Mouse (Mus musculus): ENCODE results near the gene Slc9a6.

The Slc9a6 gene

DNA sequence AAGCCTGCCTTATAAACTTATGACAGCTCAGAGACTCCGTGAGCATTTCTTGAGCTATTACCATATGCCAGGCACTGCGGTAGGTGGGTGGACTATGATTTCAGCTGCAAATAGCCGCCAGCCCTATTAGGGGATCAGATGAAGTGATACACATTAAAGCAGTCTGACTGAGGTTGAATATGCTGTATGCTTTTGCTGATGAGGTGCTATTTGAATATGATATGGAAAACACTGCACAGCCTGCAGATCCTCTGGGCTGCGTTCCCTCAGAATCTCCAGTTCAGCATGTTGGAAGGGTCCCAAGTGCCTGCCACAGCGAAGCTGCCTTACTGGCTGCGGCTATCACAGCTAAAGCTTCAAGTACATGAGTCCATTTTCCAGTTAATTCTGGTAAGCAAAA is 57.7 kb downstream of the Slc9a6 start:
- DNase-seq = peak; percentile 34

GRCm38 (mm10) chrX:56668051-56668450 is 58.5 kb downstream of the Slc9a6 start:
- DNase-seq = no peak

DNA sequence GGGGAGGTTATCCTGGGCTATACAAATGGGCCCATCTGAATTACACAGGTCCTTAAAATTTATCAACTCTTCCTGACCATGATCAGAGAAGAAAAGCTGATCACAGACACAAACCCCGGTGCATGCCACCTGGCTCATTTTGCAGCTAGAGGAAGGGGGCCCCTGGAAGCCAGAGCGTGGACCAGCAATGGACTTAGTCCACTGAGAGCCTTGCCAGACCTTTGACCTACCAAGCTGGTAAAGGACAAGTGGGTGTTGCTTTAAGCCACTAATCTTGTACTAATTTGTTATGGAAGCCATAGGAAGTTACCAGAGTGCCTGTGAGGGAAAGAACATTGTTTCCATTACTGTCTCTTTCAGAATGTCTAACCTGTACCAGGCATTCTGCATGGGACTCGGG is 58.9 kb downstream of the Slc9a6 start:
- DNase-seq = no peak

GRCm38 (mm10) chrX:56675556-56675955 is 66.0 kb downstream of the Slc9a6 start:
- DNase-seq = no peak

DNA sequence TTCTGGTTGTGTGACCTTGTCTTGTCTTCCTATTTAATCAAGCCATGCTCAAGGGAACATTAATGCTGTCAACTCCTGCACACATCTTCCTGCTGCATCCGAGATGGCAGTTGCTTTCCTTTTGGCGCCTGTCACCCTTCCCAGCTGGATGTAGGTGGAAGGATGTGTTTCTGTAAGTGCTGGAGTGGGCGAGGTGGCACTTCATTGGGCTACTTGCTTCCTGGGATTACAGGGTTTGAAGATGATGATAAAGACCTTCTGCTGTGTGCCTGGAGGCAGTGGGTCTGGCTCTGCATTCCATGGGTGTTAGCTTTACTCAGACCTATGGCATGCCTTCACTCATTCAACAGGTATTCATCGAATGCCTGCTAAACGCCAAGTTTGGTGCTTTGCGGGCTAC is 68.2 kb downstream of the Slc9a6 start:
- DNase-seq = no peak

- no peak for DNase-seq
These were observed 69.5 kb downstream of the Slc9a6 start for GRCm38 (mm10) chrX:56679066-56679465.

GRCm38 (mm10) chrX:56682156-56682720 is 72.7 kb downstream of the Slc9a6 start:
- no peak for DNase-seq

DNA sequence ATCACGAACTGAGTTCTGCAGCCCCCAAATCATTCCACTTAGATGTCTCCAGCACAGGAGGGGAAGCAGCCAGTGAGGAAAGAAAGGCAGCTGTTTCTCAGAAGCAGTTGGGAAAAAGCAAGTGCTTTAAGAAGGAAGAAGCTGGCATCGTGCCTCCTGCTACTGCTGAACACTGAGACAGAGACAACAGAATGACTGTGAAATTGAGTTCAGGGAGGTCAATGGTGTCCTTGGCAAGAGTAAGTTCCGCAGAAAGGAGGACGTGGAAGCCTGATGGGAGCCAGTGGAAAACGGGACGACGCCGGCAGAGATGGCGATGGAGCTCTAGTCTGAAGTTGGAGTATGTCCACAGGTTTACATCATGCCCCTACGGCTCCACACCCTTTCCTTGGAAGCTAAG is 74.0 kb downstream of the Slc9a6 start:
- DNase-seq = no peak

- no peak for DNase-seq
These were observed 83.0 kb downstream of the Slc9a6 start for GRCm38 (mm10) chrX:56692554-56692953.

DNA sequence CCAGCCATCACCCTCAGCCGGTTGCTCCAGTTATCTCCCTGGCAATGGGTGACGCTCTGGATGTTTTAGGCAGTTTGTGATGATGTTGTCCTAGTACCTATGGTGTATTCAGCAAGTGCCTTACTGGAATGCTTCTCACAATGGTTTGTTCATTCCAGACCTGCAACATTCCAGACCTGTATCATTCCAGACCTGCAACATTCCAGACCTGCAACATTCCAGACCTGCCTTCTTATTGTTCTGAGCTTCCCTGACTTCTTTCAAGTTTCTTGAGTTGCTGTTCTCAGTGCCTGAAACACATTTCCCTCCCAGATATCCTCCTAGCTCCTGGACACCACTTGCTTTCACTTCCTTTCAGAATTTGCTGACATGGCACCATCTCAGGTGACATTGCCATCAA is 85.0 kb downstream of the Slc9a6 start:
- DNase-seq = no peak

DNA sequence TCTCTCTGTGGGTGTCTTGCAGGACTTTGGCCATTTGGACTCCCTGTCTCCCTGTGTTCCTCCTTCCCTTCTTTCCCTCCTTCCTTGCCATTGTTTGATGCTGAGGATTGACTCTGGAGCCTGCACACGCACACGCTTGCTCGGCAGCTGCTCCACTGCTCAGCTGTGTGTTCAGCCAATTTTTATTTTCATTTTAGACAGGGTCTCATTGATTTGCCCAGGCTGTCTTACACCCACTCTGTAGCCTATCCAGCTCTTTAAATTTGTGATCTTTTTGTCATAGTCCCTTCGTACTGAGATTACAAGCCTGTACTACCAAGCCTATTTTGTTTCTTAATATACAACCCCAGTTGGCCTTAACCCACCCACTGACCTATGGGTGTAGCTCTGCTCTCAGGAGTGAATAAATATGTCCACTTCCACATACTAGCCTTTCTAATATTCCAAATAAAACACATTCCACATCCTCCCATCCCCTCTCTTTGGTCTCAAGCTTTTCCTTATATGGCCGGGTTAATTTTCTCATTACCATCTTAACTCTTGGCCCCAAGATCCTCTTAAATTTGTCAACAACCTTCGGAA is 87.7 kb downstream of the Slc9a6 start:
- no peak for DNase-seq

- DNase-seq = no peak
These were observed 88.3 kb downstream of the Slc9a6 start for GRCm38 (mm10) chrX:56697886-56698285.

DNA sequence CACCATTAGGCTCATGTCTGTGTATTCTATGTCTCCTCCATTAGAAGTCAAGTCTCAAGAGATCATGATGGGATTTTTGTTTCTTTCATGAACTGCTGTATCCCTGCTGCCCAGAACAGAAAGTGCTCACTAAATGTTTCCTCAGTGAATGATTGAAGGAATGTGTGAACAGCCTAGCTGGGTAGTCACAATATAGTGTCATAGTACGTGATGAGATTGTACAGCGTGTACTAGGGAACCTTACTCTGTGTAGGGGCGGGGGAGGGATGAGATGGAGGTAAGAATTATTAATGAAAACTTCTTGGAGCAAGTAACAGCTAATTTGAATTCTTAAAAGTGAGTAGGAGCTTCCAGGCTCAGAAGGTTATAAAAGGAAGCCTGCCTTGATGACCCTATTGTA is 91.7 kb downstream of the Slc9a6 start:
- no peak for DNase-seq

DNA sequence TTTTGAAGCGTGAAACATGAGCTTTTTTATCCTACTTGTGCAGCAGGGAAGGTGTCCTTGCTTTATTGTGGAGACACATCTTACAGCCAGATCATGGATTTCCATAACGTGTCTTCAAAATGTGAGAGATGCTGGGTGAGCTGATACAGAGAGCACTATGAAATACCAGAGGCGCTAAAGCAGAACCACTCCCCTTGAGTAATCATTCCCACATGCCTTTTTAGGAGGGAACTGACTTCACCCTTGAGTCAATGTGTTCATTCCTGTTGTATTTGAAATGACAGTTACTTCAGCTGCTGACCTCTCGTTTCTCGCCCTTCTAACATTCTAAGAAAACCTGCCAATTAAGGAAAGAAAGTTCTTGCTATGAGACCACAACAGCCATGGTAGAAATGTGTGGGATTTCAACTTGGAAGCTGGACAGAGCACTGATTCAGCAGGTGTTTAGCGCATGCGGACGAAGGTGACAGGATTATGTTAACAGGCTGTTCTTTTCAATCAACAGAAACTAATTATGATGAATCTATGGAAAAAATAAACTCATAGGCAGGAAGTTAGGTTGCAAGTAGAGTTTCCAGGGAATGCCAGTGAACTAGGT is 94.5 kb downstream of the Slc9a6 start:
- DNase-seq = no peak

- no peak for DNase-seq
These were observed 99.2 kb downstream of the Slc9a6 start for GRCm38 (mm10) chrX:56708592-56709370.

- DNase-seq = no peak
These were observed 101.0 kb downstream of the Slc9a6 start for GRCm38 (mm10) chrX:56710522-56710921.

GRCm38 (mm10) chrX:56712666-56713065 is 103.1 kb downstream of the Slc9a6 start:
- DNase-seq = no peak

Data from cerebellum, adult 9-10 months (tissue).